8 mouse cellular contexts compared by ENCODE assay signal in the genomic region with DNA sequence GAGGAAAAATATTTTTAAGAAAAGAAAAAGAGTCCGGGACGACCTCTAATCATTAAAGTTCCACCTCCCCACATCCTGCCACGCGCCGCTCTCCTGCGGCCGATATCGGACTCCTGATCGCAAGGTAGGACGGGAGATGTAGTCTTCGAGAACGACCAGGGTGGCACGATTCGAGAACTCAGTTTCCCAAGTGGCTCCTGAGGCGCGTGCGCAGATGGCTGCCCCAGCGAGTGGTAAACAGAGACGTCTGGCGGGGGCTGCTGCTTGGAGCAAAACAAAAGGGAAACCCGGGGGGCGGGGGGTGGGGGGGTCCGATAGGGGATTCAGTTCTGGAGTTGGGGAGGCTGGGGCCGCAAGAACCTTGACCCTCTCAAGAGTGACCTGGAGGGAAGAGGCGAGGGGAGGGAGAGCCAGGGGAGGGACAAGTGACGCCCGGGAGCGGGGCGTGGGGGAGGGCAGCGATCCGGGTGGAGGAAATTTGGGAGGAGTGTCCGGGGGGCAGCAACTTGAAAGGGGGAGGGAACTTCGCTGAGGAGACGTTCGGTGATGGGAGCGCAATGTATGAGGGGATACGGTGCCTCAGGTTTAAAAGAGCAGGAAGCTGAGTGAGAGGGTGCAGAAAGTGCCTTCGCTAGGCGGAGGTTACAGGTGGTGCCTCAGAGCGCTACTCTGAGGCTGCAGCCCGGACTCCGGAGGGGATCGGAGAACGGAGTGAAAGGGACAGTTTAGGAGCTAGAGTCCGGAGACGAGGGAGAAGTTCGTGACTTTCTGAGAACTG. TPM values are rescaled to one million over a fixed set of nuclear protein-coding genes. Genes with fewer than 3 reads are reported as not detected.
A peak's percentile ranks its signal among the peaks of the same experiment; 100 is the strongest.
DNase-seq lines count a peak whose midpoint lies in the region; ATAC-seq and TF ChIP-seq lines count a peak whose summit lies in the region.

Foxo4 (plus strand) TSS at position 577 of the 778 bp plus-strand sequence.

- TF ChIP-seq CTCF in CH12.LX (conservative IDR thresholded peaks at IDR 0.05 in 1 of 2, IDR thresholded peaks at IDR 0.05 in 1 of 2; ENCODE audit: low read depth in 2 of 2, low read length in 2 of 2), result no peak
- TF ChIP-seq CTCF in testis, adult 2 months (IDR thresholded peaks at IDR 0.05; ENCODE audit: control insufficient read depth, insufficient read depth, insufficient replicate concordance, low read depth, low read length), result no peak

- H3K36me3 ChIP-seq in CH12.LX (replicated peaks in 1 of 2; ENCODE audit: control insufficient read depth in 1 of 2, insufficient read depth in 1 of 2, low read length in 1 of 2), result peaks cover 11 to 21% of the 10 kb centered on the region in 2 experiments
- no peaks in the 10 kb centered on the region for H3K36me3 ChIP-seq in forebrain, embryonic 11.5 days (ENCODE audit: control insufficient read depth, insufficient read depth, low read length)
- H3K36me3 ChIP-seq in heart, embryonic 16.5 days (ENCODE audit: control insufficient read depth, insufficient read depth), result no peaks in the 10 kb centered on the region
- peaks cover 19% of the 10 kb centered on the region for H3K36me3 ChIP-seq in liver, embryonic 15.5 days (replicated peaks)
- no peaks in the 10 kb centered on the region for H3K36me3 ChIP-seq in neural tube, embryonic 13.5 days
- H3K36me3 ChIP-seq in testis, adult 2 months (ENCODE audit: control insufficient read depth, insufficient read depth, low read length), result no peaks in the 10 kb centered on the region

- no peaks in the 10 kb centered on the region for H3K27me3 ChIP-seq in CH12.LX (replicated peaks)
- no peaks in the 10 kb centered on the region for H3K27me3 ChIP-seq in forebrain, embryonic 11.5 days (ENCODE audit: control insufficient read depth, insufficient read depth, low read length)
- H3K27me3 ChIP-seq in heart, embryonic 16.5 days (ENCODE audit: control insufficient read depth, insufficient read depth, low read length), result no peaks in the 10 kb centered on the region
- peaks cover 10% of the 10 kb centered on the region for H3K27me3 ChIP-seq in liver, embryonic 15.5 days
- H3K27me3 ChIP-seq in neural tube, embryonic 13.5 days, result peaks cover 5% of the 10 kb centered on the region; the same call in 1 of the 2 replicates
- H3K27me3 ChIP-seq in testis, adult 2 months (ENCODE audit: control insufficient read depth, insufficient read depth, low read length), result no peaks in the 10 kb centered on the region

- H3K4me3 ChIP-seq in CH12.LX (replicated peaks in 1 of 3; ENCODE audit: low read depth in 2 of 3, low read length in 2 of 3, poor library complexity in 1 of 3), result peak within 1 kb of the TSS; percentile 34 to 68 (median 56)
- peak within 1 kb of the TSS; percentile 45 for H3K4me3 ChIP-seq in forebrain, embryonic 11.5 days (ENCODE audit: low read depth, low read length)
- peak within 1 kb of the TSS; percentile 61 for H3K4me3 ChIP-seq in heart, embryonic 16.5 days (ENCODE audit: low read length)
- peak within 1 kb of the TSS; percentile 70 for H3K4me3 ChIP-seq in liver, embryonic 15.5 days (replicated peaks)
- peak within 1 kb of the TSS; percentile 51 for H3K4me3 ChIP-seq in neural tube, embryonic 13.5 days
- H3K4me3 ChIP-seq in testis, adult 2 months (ENCODE audit: control insufficient read depth, low read depth, low read length), result peak within 1 kb of the TSS; percentile 91

- no peaks in the 10 kb centered on the region for H3K79me2 ChIP-seq in CH12.LX (replicated peaks; ENCODE audit: control insufficient read depth, extremely low read depth, insufficient read depth, poor library complexity, severe bottlenecking)

- TF ChIP-seq POLR2A in CH12.LX (IDR thresholded peaks at IDR 0.05; ENCODE audit: low read depth, low read length), result peak; percentile 66
- no peak for TF ChIP-seq POLR2A in testis, adult 2 months (IDR thresholded peaks at IDR 0.05; ENCODE audit: control insufficient read depth, low read depth, low read length)

- H3K4me1 ChIP-seq in CH12.LX (ENCODE audit: control insufficient read depth in 1 of 2, insufficient read depth in 2 of 2), result 0 out of 4 replicates have a peak, but pooled peaks cover 0 to 11% of the 10 kb centered on the region in 2 experiments
- H3K4me1 ChIP-seq in forebrain, embryonic 11.5 days (replicated peaks; ENCODE audit: control insufficient read depth, insufficient read depth, low read length), result no peaks in the 10 kb centered on the region
- H3K4me1 ChIP-seq in heart, embryonic 16.5 days (ENCODE audit: control insufficient read depth, insufficient read depth, low read length), result peaks cover 3% of the 10 kb centered on the region; the same call in 1 of the 2 replicates
- peaks cover 16% of the 10 kb centered on the region for H3K4me1 ChIP-seq in liver, embryonic 15.5 days (replicated peaks)
- peaks cover 12% of the 10 kb centered on the region for H3K4me1 ChIP-seq in neural tube, embryonic 13.5 days (replicated peaks)
- H3K4me1 ChIP-seq in testis, adult 2 months (ENCODE audit: control insufficient read depth, insufficient read depth, low read length), result peaks cover 2% of the 10 kb centered on the region; the same call in 1 of the 2 replicates

- no peaks in the 10 kb centered on the region for H3K9me3 ChIP-seq in CH12.LX (replicated peaks; ENCODE audit: low read length)
- H3K9me3 ChIP-seq in forebrain, embryonic 11.5 days (ENCODE audit: control insufficient read depth, low read length), result no peaks in the 10 kb centered on the region
- H3K9me3 ChIP-seq in heart, embryonic 16.5 days (replicated peaks; ENCODE audit: control insufficient read depth, low read length), result no peaks in the 10 kb centered on the region
- no peaks in the 10 kb centered on the region for H3K9me3 ChIP-seq in liver, embryonic 15.5 days (replicated peaks)
- no peaks in the 10 kb centered on the region for H3K9me3 ChIP-seq in neural tube, embryonic 13.5 days

- 19% methylated on average over 47 of the region's 47 CpGs for WGBS in forebrain, embryonic 11.5 days
- WGBS in heart, embryonic 16.5 days, result 14% methylated on average over 47 of the region's 47 CpGs
- WGBS in liver, embryonic 15.5 days (ENCODE audit: insufficient replicate concordance), result 16% methylated on average over 47 of the region's 47 CpGs
- WGBS in neural tube, embryonic 13.5 days, result 18% methylated on average over 45 of the region's 47 CpGs

- H3K4me2 ChIP-seq in CH12.LX (ENCODE audit: insufficient read depth, low read depth, poor library complexity, severe bottlenecking), result peak within 1 kb of the TSS; percentile 56
- peak within 1 kb of the TSS; percentile 71 for H3K4me2 ChIP-seq in forebrain, embryonic 11.5 days (ENCODE audit: low read depth, low read length, severe bottlenecking)
- peak within 1 kb of the TSS; percentile 68 for H3K4me2 ChIP-seq in heart, embryonic 16.5 days (ENCODE audit: low read depth, low read length)
- peak within 1 kb of the TSS; percentile 74 for H3K4me2 ChIP-seq in liver, embryonic 15.5 days
- peak within 1 kb of the TSS; percentile 72 for H3K4me2 ChIP-seq in neural tube, embryonic 13.5 days

- peak; percentile 89 for DNase-seq in CH12.LX (ENCODE audit: extremely low read depth)
- peak; percentile 83 for DNase-seq in c-Kit-positive CD71-positive TER-119-negative erythroid progenitor cells, embryonic 14.5 days (ENCODE audit: low read depth)
- DNase-seq in forebrain, embryonic 11.5 days (ENCODE audit: low spot score), result peak; percentile 91
- peak; percentile 91 to 95 for DNase-seq in kidney, postnatal 36 days

- dilution Hi-C loops in CH12.LX (cut with MboI; ENCODE audit: extremely low pct_ligation_motif_present, extremely low pct_unique_long_range_greater_than_20kb, low sequenced_read_pairs), result no loop called here

- peak within 1 kb of the TSS; percentile 85 for H3K9ac ChIP-seq in CH12.LX (ENCODE audit: insufficient read depth, low read depth)
- peak within 1 kb of the TSS; percentile 61 for H3K9ac ChIP-seq in forebrain, embryonic 11.5 days (ENCODE audit: low read length)
- H3K9ac ChIP-seq in heart, embryonic 16.5 days (ENCODE audit: low read length), result peak within 1 kb of the TSS; percentile 76
- peak within 1 kb of the TSS; percentile 75 for H3K9ac ChIP-seq in liver, embryonic 15.5 days
- H3K9ac ChIP-seq in neural tube, embryonic 13.5 days, result peak within 1 kb of the TSS; percentile 66

- no peak for TF ChIP-seq EP300 in CH12.LX (IDR thresholded peaks at IDR 0.05; ENCODE audit: low read length)

- peak within 1 kb of the TSS; percentile 46 for H3K27ac ChIP-seq in CH12.LX (ENCODE audit: insufficient read depth, low read depth)
- H3K27ac ChIP-seq in forebrain, embryonic 11.5 days (ENCODE audit: low read depth, low read length), result no peak within 1 kb of the TSS
- H3K27ac ChIP-seq in heart, embryonic 16.5 days (ENCODE audit: low read length), result peak within 1 kb of the TSS; percentile 75
- peak within 1 kb of the TSS; percentile 73 for H3K27ac ChIP-seq in liver, embryonic 15.5 days (replicated peaks)
- no peak within 1 kb of the TSS; the same call in 1 of the 2 replicates for H3K27ac ChIP-seq in neural tube, embryonic 13.5 days (replicated peaks)
- peak within 1 kb of the TSS; percentile 24 for H3K27ac ChIP-seq in testis, adult 2 months (ENCODE audit: control insufficient read depth, insufficient read depth, low read depth, low read length)

- in situ Hi-C loops in CH12.LX (cut with MboI; ENCODE audit: low pct_ligation_motif_present, low pct_unique_long_range_greater_than_20kb, low sequenced_read_pairs), result no loop called here

- ATAC-seq in forebrain, embryonic 11.5 days (replicated peaks; ENCODE audit: low FRiP score), result peak; percentile 92
- peak; percentile 89 for ATAC-seq in heart, embryonic 16.5 days (replicated peaks; ENCODE audit: extremely low read depth, insufficient read depth, low FRiP score)
- ATAC-seq in liver, embryonic 15.5 days (ENCODE audit: insufficient read depth), result peak; percentile 92
- ATAC-seq in neural tube, embryonic 13.5 days (ENCODE audit: low read depth), result peak; percentile 95

- no peak for TF ChIP-seq RAD21 in CH12.LX (IDR thresholded peaks at IDR 0.05; ENCODE audit: low read depth, low read length)

TF ChIP-seq in CH12.LX, 34 proteins besides CTCF, POLR2A, EP300 and RAD21 (continues in another document):
- TF ChIP-seq TCF12 (IDR thresholded peaks at IDR 0.05; ENCODE audit: low read depth, low read length) (0 out of 2 replicates have a peak, but pooled peaks have one; percentile 28), ZMIZ1 (IDR thresholded peaks at IDR 0.05; ENCODE audit: low read depth, low read length) (peak; percentile 63; the same call in 1 of the 2 replicates), MAFK (IDR thresholded peaks at IDR 0.05; ENCODE audit: insufficient replicate concordance, low read length) (no peak), GABPA (IDR thresholded peaks at IDR 0.05; ENCODE audit: insufficient replicate concordance, low read depth, low read length) (no peak; the same call in 1 of the 2 replicates)

RNA-seq across cellular contexts. Expression of gene Foxo4, which starts in this region (rescaled TPM):
- total RNA-seq in CH12.LX (2012; rRNA removed) (7.9 and 8.2 TPM in 2 replicates), CH12.LX (2014; rRNA removed) (7.4 and 9.0 TPM in 2 replicates)
- 10.5 and 10.8 TPM in 2 replicates for polyA plus RNA-seq in CH12.LX (2012; ENCODE audit: insufficient read length, low read depth)
- 1.3 and 2.1 TPM in 2 replicates for polyA plus RNA-seq in forebrain, embryonic 11.5 days (2014; fragmentation: Nextera tagmentation; extraction: Ambion mirVana)
- polyA plus RNA-seq in heart, embryonic 16.5 days (2015; fragmentation: Nextera tagmentation; extraction: Ambion mirVana), result 1.7 TPM in 2 replicates
- 1.5 TPM in 2 replicates for polyA plus RNA-seq in liver, embryonic 15.5 days (2015; fragmentation: Nextera tagmentation; extraction: Ambion mirVana)
- polyA plus RNA-seq in neural tube, embryonic 13.5 days (2015; fragmentation: Nextera tagmentation; extraction: Ambion mirVana), result 1.0 and 1.1 TPM in 2 replicates
- 7.0 and 7.3 TPM in 2 replicates for polyA plus RNA-seq in testis, adult 2 months (2012; rRNA removed)

Comparison
In these comparisons a context has a peak if more than half of its experiments do, and no peak if none do; other contexts are left out.
1. H3K27ac ChIP-seq: peak in CH12.LX (single experiment), heart, embryonic 16.5 days (single experiment), liver, embryonic 15.5 days (single experiment) and testis, adult 2 months (single experiment); none in forebrain, embryonic 11.5 days (single experiment) and neural tube, embryonic 13.5 days (single experiment).
2. Peak in every context shown above with its lines, with median percentiles within 50 percentile points of each other: DNase-seq, H3K4me2 ChIP-seq, H3K4me3 ChIP-seq, H3K9ac ChIP-seq and ATAC-seq.